Mouse (Mus musculus): ENCODE data around the gene Ptrh2.

GRCm38 (mm10) chr11:86634396-86634795 lies 49.4 kb upstream of the Ptrh2 start:
- TF ChIP-seq MEF2A (IDR thresholded peaks at IDR 0.05; ENCODE audit: borderline replicate concordance, low read depth, low read length): no peak
- TF ChIP-seq POLR2A (IDR thresholded peaks at IDR 0.05; ENCODE audit: low read depth, low read length): no peak
- no peak for TF ChIP-seq JUND (conservative IDR thresholded peaks at IDR 0.05; ENCODE audit: low read depth, low read length)
- TF ChIP-seq CHD1 (IDR thresholded peaks at IDR 0.05; ENCODE audit: low read depth, low read length): no peak
- TF ChIP-seq EP300 (IDR thresholded peaks at IDR 0.05; ENCODE audit: low read length): no peak
- no peak for TF ChIP-seq TCF12 (IDR thresholded peaks at IDR 0.05; ENCODE audit: low read depth, low read length)
- TF ChIP-seq ETS1 (conservative IDR thresholded peaks at IDR 0.05; ENCODE audit: low read depth, low read length): no peak
- no peak for TF ChIP-seq E2F4 (IDR thresholded peaks at IDR 0.05; ENCODE audit: insufficient replicate concordance, low read depth, low read length)
- TF ChIP-seq GABPA (IDR thresholded peaks at IDR 0.05; ENCODE audit: insufficient replicate concordance, low read depth, low read length): no peak
- TF ChIP-seq CTCF (conservative IDR thresholded peaks at IDR 0.05 in 1 of 2, IDR thresholded peaks at IDR 0.05 in 1 of 2; ENCODE audit: low read depth in 2 of 2, low read length in 2 of 2): no peak
- TF ChIP-seq NRF1 (IDR thresholded peaks at IDR 0.05; ENCODE audit: low read depth, low read length): no peak
- TF ChIP-seq MYC (IDR thresholded peaks at IDR 0.05; ENCODE audit: low read depth, low read length): no peak
- no peak for TF ChIP-seq ZMIZ1 (IDR thresholded peaks at IDR 0.05; ENCODE audit: low read depth, low read length)

All from CH12.LX (cell line).